21 mouse cellular contexts compared by ENCODE assay signal in genomic region chr3:68526416-68526815, GRCm38 (mm10).
A peak's percentile ranks its signal among the peaks of the same experiment; 100 is the strongest.
DNase-seq lines count a peak whose midpoint lies in the region; ATAC-seq lines count a peak whose summit lies in the region.
"Had no signal": no experiment of that assay in that cellular context is flagged by ENCODE, and none has a peak within 500 bp of the region (broad histone marks: within the 10 kb centered on the region; RNA-seq: fewer than 3 reads in every experiment).

No protein-coding gene starts in this region.

- no peak overlapping the region for H3K4me2 ChIP-seq in heart, embryonic 12.5 days
- no peak overlapping the region for H3K4me2 ChIP-seq in heart, embryonic 16.5 days (ENCODE audit: low read depth, low read length)
- no peak overlapping the region for H3K4me2 ChIP-seq in neural tube, embryonic 13.5 days
- H3K4me2 ChIP-seq: embryonic facial prominence, embryonic 15.5 days; hindbrain, embryonic 14.5 days; intestine, embryonic 15.5 days had no signal

- no peaks in the 10 kb centered on the region for H3K27me3 ChIP-seq in heart, embryonic 12.5 days (replicated peaks)
- H3K27me3 ChIP-seq in heart, embryonic 16.5 days (ENCODE audit: control insufficient read depth, insufficient read depth, low read length): no peaks in the 10 kb centered on the region
- no peaks in the 10 kb centered on the region for H3K27me3 ChIP-seq in neural tube, embryonic 13.5 days
- H3K27me3 ChIP-seq: embryonic facial prominence, embryonic 15.5 days; intestine, embryonic 15.5 days had no signal

- DNase-seq in heart, postnatal 36 days: no peak
- no peak for DNase-seq in heart, postnatal 10 days
- DNase-seq in neural tube, embryonic 10.5 days (ENCODE audit: extremely low spot score, low spot score): no peak
- DNase-seq in MN1 (ENCODE audit: low spot score): no peak
- DNase-seq: adrenal gland, postnatal 10 days; cerebellum, adult 11 months; cerebellum, adult 8-10 months; cerebellum, postnatal 14 days; embryo, embryonic 11 days; gastrocnemius, adult 2 months; gastrocnemius, postnatal 25 days; kidney, adult 18-20 months had no signal

- 31% methylated on average over 4 of the region's 4 CpGs for WGBS in heart, embryonic 12.5 days
- 43% methylated on average over 4 of the region's 4 CpGs for WGBS in heart, embryonic 16.5 days
- WGBS in neural tube, embryonic 13.5 days: 45% methylated on average over 4 of the region's 4 CpGs

- peaks cover 23% of the 10 kb centered on the region for H3K4me1 ChIP-seq in heart, embryonic 12.5 days (replicated peaks)
- peaks cover 11% of the 10 kb centered on the region for H3K4me1 ChIP-seq in heart, embryonic 16.5 days (ENCODE audit: control insufficient read depth, insufficient read depth, low read length)
- peaks cover 15% of the 10 kb centered on the region for H3K4me1 ChIP-seq in neural tube, embryonic 13.5 days (replicated peaks)
- H3K4me1 ChIP-seq: embryonic facial prominence, embryonic 15.5 days; forebrain, embryonic 10.5 days; intestine, embryonic 15.5 days had no signal

- no peak overlapping the region for H3K4me3 ChIP-seq in heart, embryonic 12.5 days
- no peak overlapping the region for H3K4me3 ChIP-seq in heart, embryonic 16.5 days (ENCODE audit: low read length)
- H3K4me3 ChIP-seq in neural tube, embryonic 13.5 days: no peak overlapping the region
- H3K4me3 ChIP-seq: embryonic facial prominence, embryonic 15.5 days; erythroblast, embryonic 14.5 days; forebrain, embryonic 10.5 days; gastrocnemius, adult 2 months; intestine, embryonic 15.5 days had no signal

- no peaks in the 10 kb centered on the region for H3K9me3 ChIP-seq in heart, embryonic 12.5 days (replicated peaks)
- H3K9me3 ChIP-seq in heart, embryonic 16.5 days (replicated peaks; ENCODE audit: control insufficient read depth, low read length): no peaks in the 10 kb centered on the region
- no peaks in the 10 kb centered on the region for H3K9me3 ChIP-seq in neural tube, embryonic 13.5 days
- H3K9me3 ChIP-seq: embryonic facial prominence, embryonic 15.5 days; intestine, embryonic 15.5 days had no signal

- intact Hi-C loops in heart, postnatal 36 days (cut with DNase I): loop anchor here (1.0 kb wide), 1 partner anchor 9 kb away; no protein-coding TSS in a partner anchor
- intact Hi-C loops in heart, postnatal 10 days (cut with DNase I): no loop called here

- H3K9ac ChIP-seq in heart, embryonic 12.5 days: peak overlapping the region; percentile 10; the same call in 1 of the 2 replicates
- no peak overlapping the region for H3K9ac ChIP-seq in heart, embryonic 16.5 days (ENCODE audit: low read length)
- no peak overlapping the region for H3K9ac ChIP-seq in neural tube, embryonic 13.5 days
- H3K9ac ChIP-seq: embryonic facial prominence, embryonic 15.5 days; hindbrain, embryonic 14.5 days; intestine, embryonic 15.5 days had no signal

- no peaks in the 10 kb centered on the region for H3K36me3 ChIP-seq in heart, embryonic 12.5 days
- no peaks in the 10 kb centered on the region for H3K36me3 ChIP-seq in heart, embryonic 16.5 days (ENCODE audit: control insufficient read depth, insufficient read depth)
- H3K36me3 ChIP-seq in neural tube, embryonic 13.5 days: no peaks in the 10 kb centered on the region
- H3K36me3 ChIP-seq: embryonic facial prominence, embryonic 15.5 days; forebrain, embryonic 10.5 days; intestine, embryonic 15.5 days had no signal

- no peak for ATAC-seq in heart, embryonic 12.5 days (ENCODE audit: insufficient number of reproducible peaks, low FRiP score)
- peak; percentile 28; the same call in 1 of the 2 replicates for ATAC-seq in heart, embryonic 16.5 days (replicated peaks; ENCODE audit: extremely low read depth, insufficient read depth, low FRiP score)
- no peak for ATAC-seq in neural tube, embryonic 13.5 days (ENCODE audit: low read depth)
- ATAC-seq: forebrain, embryonic 14.5 days; intestine, embryonic 15.5 days had no signal

- peak overlapping the region; percentile 47 for H3K27ac ChIP-seq in heart, embryonic 12.5 days (ENCODE audit: poor library complexity, severe bottlenecking)
- peak overlapping the region; percentile 28; the same call in 1 of the 2 replicates for H3K27ac ChIP-seq in heart, embryonic 16.5 days (ENCODE audit: low read length)
- H3K27ac ChIP-seq in neural tube, embryonic 13.5 days (replicated peaks): 0 out of 2 replicates have a peak overlapping the region, but pooled peaks have one; percentile 20
- H3K27ac ChIP-seq: embryonic facial prominence, embryonic 15.5 days; forebrain, embryonic 10.5 days; gastrocnemius, adult 2 months; hindbrain, embryonic 14.5 days; intestine, embryonic 15.5 days had no signal
